Mouse (Mus musculus) liver, adult 2 months (tissue): ENCODE data around the gene Schip1. TPM values are rescaled to one million over a fixed set of nuclear protein-coding genes. Genes with fewer than 3 reads are reported as not detected.
A peak's percentile ranks its signal among the peaks of the same experiment; 100 is the strongest.

Experiments
- DNase-seq: peaks from one replicate; pipeline ENCODE4 v3.0.0-alpha.2; 2011; ENCODE audit warnings: low read depth, low spot score; ENCODE audit errors: extremely low read depth
- H3K27ac ChIP-seq: fragments of 200-500 bp; replicated peaks from 2 replicates; pipeline ENCODE4 v1.5.1; 2012; ENCODE audit warnings: low read depth, mild to moderate bottlenecking, control low read depth, inconsistent platforms, low read length; ENCODE audit not compliant: insufficient read depth
- H3K27me3 ChIP-seq: fragments of 200-500 bp; 2 replicates; pipeline ENCODE4 v1.6.1; 2012; ENCODE audit warnings: mild to moderate bottlenecking, moderate library complexity, low read length, inconsistent platforms; ENCODE audit not compliant: control insufficient read depth, insufficient read depth
- H3K36me3 ChIP-seq: fragments of 200-500 bp; 2 replicates; pipeline ENCODE4 v1.6.1; 2012; ENCODE audit warnings: low read length, inconsistent platforms; ENCODE audit not compliant: control insufficient read depth, insufficient read depth
- H3K4me1 ChIP-seq: fragments of 200-500 bp; 2 replicates; pipeline ENCODE4 v1.6.1; 2011; ENCODE audit warnings: low read length; ENCODE audit not compliant: control insufficient read depth, insufficient read depth
- H3K4me3 ChIP-seq: fragments of 200-500 bp; 2 replicates; pipeline ENCODE4 v1.5.1; 2011; ENCODE audit warnings: low read depth, mild to moderate bottlenecking, control low read depth, low read length, moderate library complexity; ENCODE audit not compliant: insufficient read depth
- H3K79me2 ChIP-seq: fragments of 200-500 bp; 2 replicates; pipeline ENCODE4 v1.6.1; 2012; ENCODE audit warnings: inconsistent platforms, mild to moderate bottlenecking, low read length, moderate library complexity; ENCODE audit not compliant: control insufficient read depth, insufficient read depth
- H3K9ac ChIP-seq: fragments of 200-500 bp; 2 replicates; pipeline ENCODE4 v1.6.1; 2012; ENCODE audit warnings: low read depth, mild to moderate bottlenecking, control low read depth, inconsistent platforms, low read length
- CTCF ChIP-seq: fragments of 200-500 bp; IDR thresholded peaks from 2 replicates; pipeline ENCODE4 v1.5.1; 2011; ENCODE audit warnings: low read depth, low read length, control low read depth
- POLR2A ChIP-seq: fragments of 200-500 bp; IDR thresholded peaks from 2 replicates; pipeline ENCODE4 v1.6.1; 2011; ENCODE audit warnings: low read length, control low read depth; ENCODE audit not compliant: insufficient read depth; ENCODE audit errors: extremely low read depth
- WGBS: fragments of 180-500 bp; shearing (Covaris S2); methylation state at CpG from one replicate; pipeline ENCODE4 v1.1.7; 2018; 5-methylcytosine and 5-hydroxymethylcytosine counted together
- polyA plus RNA-seq: library from polyadenylated mRNA; depleted of rRNA; stranded (reverse); fragments of >200 nt; gene quantifications from 2 replicates; pipeline ENCODE4 v1.2.3, GENCODE M21; 2012
- total RNA-seq: library from RNA; depleted of rRNA; stranded (reverse); fragments of >200 nt; gene quantifications from 2 replicates; pipeline ENCODE4 v1.2.3, GENCODE M21; 2014

Gene Schip1
- total and polyA plus RNA-seq, 2 experiments = 0.48 to 1.6 TPM

DNA sequence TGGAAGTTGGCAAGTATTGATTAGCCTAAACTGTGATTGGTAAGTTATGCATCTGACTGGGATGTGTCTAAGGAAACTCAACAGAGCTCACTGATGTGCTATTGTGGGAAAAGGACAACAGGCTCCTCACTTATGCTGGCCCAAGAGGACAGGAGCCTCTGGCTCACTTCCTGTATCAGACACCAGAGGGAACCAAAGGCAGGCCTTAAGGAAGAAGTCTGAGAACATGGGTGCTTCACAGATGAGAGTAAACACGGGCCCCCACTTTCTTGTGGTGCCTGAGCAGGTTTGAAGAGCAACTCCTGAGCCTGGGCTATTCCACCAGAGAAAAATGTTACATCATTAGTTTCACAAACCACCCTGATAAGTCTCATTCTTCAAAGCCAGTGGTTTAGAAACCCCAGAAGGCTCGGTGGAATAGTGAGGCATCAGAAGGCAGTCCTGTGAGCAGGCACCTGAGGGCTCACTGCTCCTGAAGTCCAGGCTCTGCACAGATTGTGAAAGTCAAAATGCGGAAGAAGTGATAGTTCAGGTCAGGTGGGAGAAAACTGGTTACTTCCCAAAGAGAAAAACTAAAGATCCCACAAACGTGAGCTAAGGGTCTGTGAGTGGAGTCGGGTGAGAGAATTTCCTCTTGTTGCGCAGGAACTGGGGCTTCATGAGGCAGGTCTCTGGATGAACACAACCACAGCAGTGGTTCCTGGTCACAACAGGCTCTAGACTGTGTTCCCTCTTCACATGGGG lies 582.0 kb downstream of the Schip1 start:
- Histone ChIP-seq H3K27me3 (no peaks in the 10 kb centered on the region), H3K79me2 (no peaks in the 10 kb centered on the region), H3K36me3 (no peaks in the 10 kb centered on the region), H3K9ac (no peak overlapping the region), H3K4me3 (no peak overlapping the region), H3K4me1 (no peaks in the 10 kb centered on the region), H3K27ac (no peak overlapping the region)
- WGBS = 79% methylated on average over 6 of the region's 6 CpGs
- TF ChIP-seq POLR2A = no peak
- no peak for TF ChIP-seq CTCF
- no peak for DNase-seq

DNA sequence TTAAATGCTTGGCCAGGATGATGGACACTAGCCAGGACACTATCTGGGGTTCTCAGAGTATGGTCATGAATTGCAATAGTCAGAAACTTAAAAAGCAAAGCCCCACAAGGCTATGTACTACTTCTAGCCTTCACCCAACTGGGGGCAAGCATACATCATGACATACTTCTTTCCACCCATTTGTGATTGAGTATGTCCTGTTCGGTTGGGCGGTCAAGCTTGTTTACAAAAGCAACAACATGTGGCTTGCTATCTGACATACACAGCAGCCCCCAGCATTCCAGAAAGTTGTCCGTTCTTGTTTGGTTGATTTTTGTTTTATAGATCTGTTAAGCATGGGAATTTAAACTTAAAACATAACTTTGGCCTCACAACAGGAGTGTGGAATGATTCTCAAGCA lies 582.7 kb downstream of the Schip1 start:
- whole genome bisulfite sequencing = 96% methylated on average over 3 of the region's 3 CpGs
- Histone ChIP-seq H3K4me3 (no peak overlapping the region), H3K4me1 (no peaks in the 10 kb centered on the region), H3K36me3 (no peaks in the 10 kb centered on the region), H3K9ac (no peak overlapping the region), H3K27me3 (no peaks in the 10 kb centered on the region), H3K79me2 (no peaks in the 10 kb centered on the region), H3K27ac (no peak overlapping the region)
- TF ChIP-seq CTCF = no peak
- TF ChIP-seq POLR2A = no peak
- no peak for DNase-seq

DNA sequence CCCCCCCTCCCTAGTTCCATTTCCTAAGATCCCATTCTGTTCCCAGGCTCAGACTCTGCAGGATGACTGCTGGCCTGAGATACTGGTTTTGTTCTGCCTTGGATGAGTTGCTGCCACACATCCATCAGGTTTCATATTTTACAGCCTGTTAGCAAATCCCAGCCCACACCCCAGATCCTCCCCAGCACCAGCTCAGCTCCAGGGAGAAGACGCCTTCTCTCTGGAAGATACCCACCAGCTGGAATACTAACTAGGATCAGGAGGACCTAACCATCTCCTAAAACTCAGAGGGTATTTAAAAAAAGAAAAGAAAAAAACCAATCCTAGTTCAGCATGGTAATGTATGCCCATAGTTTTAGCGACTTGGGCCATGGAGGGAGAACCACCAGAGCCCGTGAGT lies 585.6 kb downstream of the Schip1 start:
- DNase-seq = no peak
- H3K4me1 ChIP-seq = no peaks in the 10 kb centered on the region
- no peaks in the 10 kb centered on the region for H3K36me3 ChIP-seq
- no peaks in the 10 kb centered on the region for H3K79me2 ChIP-seq
- TF ChIP-seq POLR2A = no peak
- no peak for TF ChIP-seq CTCF
- no peak overlapping the region for H3K27ac ChIP-seq
- no peaks in the 10 kb centered on the region for H3K27me3 ChIP-seq
- no peak overlapping the region for H3K4me3 ChIP-seq
- 92% methylated on average over 3 of the region's 3 CpGs for WGBS
- H3K9ac ChIP-seq = no peak overlapping the region

DNA sequence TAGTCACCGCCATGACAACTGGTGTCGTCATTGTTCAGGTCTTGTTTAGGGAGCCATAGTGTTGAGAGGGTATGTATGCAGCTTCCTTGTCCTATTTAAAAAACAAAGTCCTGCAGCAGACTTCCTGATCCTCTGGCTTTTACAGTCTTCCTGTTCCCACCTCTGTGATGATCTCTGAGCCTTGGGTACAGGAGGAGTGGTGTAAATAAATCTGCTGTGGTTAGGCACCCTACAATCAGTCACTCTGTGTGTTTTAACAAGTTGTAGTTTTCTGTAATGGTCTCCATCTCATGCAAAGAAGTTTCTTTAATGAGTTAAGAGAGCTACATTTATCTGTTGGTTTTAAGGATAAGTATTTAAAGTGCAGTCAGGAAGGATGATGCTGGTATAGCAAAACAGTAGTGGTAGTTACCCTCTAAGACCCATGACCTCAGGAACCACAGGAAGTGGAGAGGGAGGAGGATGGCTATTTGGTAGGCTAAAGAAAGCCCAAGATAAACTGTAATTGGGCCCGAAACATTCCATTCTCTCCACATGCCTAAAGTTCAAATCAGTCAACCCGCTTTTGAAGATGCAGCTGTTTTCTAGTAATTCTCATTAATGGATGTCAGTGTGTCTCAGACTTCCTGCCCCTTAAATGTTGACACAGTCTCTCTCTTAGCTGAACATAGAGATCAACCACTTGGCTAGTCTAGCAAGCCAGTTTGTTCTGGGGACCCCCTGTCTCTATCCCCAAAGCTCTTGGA lies 592.2 kb downstream of the Schip1 start:
- H3K9ac ChIP-seq = no peak overlapping the region
- no peak for TF ChIP-seq CTCF
- TF ChIP-seq POLR2A = no peak
- no peak overlapping the region for H3K27ac ChIP-seq
- 77% methylated on average over 4 of the region's 4 CpGs for WGBS
- H3K36me3 ChIP-seq = no peaks in the 10 kb centered on the region
- no peak overlapping the region for H3K4me3 ChIP-seq
- no peaks in the 10 kb centered on the region for H3K27me3 ChIP-seq
- DNase-seq = peak; percentile 21
- H3K4me1 ChIP-seq = no peaks in the 10 kb centered on the region
- no peaks in the 10 kb centered on the region for H3K79me2 ChIP-seq

DNA sequence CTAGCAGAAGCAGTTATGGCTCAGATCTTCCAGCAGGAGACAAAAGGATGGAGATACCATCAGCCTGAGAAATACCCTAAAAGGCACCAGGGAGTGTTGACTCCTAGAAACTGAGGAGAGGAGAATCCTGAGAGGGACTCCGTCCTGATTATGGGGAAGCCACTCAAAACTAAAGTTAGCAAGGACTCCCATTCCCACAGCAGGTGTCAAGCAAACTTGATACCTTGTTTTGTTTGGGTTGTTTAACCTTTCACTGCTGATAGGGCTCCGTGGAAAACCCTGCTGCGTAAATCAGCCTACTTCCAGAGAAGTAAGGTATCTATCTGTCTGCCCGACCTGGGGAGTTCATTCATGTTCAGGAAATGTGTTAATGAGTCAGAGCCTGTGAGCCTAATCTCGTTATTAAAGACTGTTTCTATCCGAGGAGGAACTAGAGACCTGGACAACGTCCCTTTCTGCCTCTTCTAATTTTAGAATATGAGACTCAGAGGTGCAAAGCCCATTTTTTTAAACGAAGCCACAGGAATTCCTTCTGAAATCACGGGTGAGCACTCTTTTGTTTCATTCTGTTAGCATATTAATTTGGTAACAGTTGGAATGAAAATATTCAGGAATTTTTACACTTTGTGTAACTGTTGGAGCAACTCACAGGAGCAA lies 593.1 kb downstream of the Schip1 start:
- WGBS = 40% methylated on average over 9 of the region's 9 CpGs
- Histone ChIP-seq H3K9ac (no peak overlapping the region), H3K4me1 (no peaks in the 10 kb centered on the region), H3K79me2 (no peaks in the 10 kb centered on the region), H3K27ac (no peak overlapping the region), H3K27me3 (no peaks in the 10 kb centered on the region), H3K4me3 (no peak overlapping the region), H3K36me3 (no peaks in the 10 kb centered on the region)
- TF ChIP-seq CTCF (no peak), POLR2A (no peak)
- DNase-seq = no peak

DNA sequence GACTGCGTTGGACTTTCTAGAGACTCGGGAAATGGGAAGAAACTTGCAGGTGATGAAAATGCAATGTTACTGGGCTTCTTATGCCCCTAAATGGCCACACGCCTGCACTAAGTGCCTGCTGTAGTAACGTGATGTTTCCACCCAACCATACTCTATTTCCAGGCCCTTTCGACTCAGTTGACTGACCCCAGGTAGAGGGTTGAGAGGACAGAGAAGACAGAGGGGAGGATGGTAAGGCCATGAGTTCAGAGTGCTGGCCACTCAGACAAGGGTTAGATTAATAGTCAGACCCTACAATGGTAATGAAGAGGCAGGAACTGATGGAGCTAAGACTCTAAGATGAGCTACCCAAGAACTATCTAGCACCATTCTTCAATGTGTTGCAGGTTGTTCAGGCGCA lies 595.4 kb downstream of the Schip1 start:
- H3K27me3 ChIP-seq = no peaks in the 10 kb centered on the region
- no peak overlapping the region for H3K4me3 ChIP-seq
- no peak overlapping the region for H3K9ac ChIP-seq
- H3K4me1 ChIP-seq = no peaks in the 10 kb centered on the region
- H3K36me3 ChIP-seq = no peaks in the 10 kb centered on the region
- 96% methylated on average over 6 of the region's 6 CpGs for WGBS
- no peaks in the 10 kb centered on the region for H3K79me2 ChIP-seq
- no peak for TF ChIP-seq POLR2A
- TF ChIP-seq CTCF = no peak
- H3K27ac ChIP-seq = no peak overlapping the region
- no peak for DNase-seq
